7 mouse cellular contexts compared by ENCODE assay signal in genomic region chr6:125230571-125230970, GRCm38 (mm10). TPM values are rescaled to one million over a fixed set of nuclear protein-coding genes. Genes with fewer than 3 reads are reported as not detected.
DNase-seq lines count a peak whose midpoint lies in the region; ATAC-seq and TF ChIP-seq lines count a peak whose summit lies in the region.

No protein-coding gene starts in this region.

- peak overlapping the region; percentile 90; the same call in 1 of the 2 replicates for H3K27ac ChIP-seq in layer of hippocampus, adult 2 months
- H3K27ac ChIP-seq in forebrain, embryonic 14.5 days (ENCODE audit: low read depth, low read length) = no peak overlapping the region
- H3K27ac ChIP-seq in liver, embryonic 14.5 days = no peak overlapping the region
- no peak overlapping the region for H3K27ac ChIP-seq in stomach, postnatal 0 days (replicated peaks)

- no peak for TF ChIP-seq CTCF in layer of hippocampus, adult 2 months (conservative IDR thresholded peaks at IDR 0.05)
- TF ChIP-seq CTCF in liver, embryonic 14.5 days (IDR thresholded peaks at IDR 0.05; ENCODE audit: low read depth) = no peak
- no peak for TF ChIP-seq CTCF in stomach, postnatal 0 days (IDR thresholded peaks at IDR 0.05; ENCODE audit: low read depth)

- no peaks in the 10 kb centered on the region for H3K36me3 ChIP-seq in forebrain, embryonic 14.5 days (ENCODE audit: control insufficient read depth, insufficient read depth, low read length)
- H3K36me3 ChIP-seq in liver, embryonic 14.5 days (replicated peaks; ENCODE audit: control insufficient read depth, insufficient read depth, low read depth) = no peaks in the 10 kb centered on the region
- no peaks in the 10 kb centered on the region for H3K36me3 ChIP-seq in stomach, postnatal 0 days (ENCODE audit: control insufficient read depth, insufficient read depth, low read length)

- no peaks in the 10 kb centered on the region for H3K4me1 ChIP-seq in forebrain, embryonic 14.5 days (ENCODE audit: control insufficient read depth, insufficient read depth, low read length)
- H3K4me1 ChIP-seq in liver, embryonic 14.5 days (replicated peaks; ENCODE audit: control insufficient read depth in 2 of 2, insufficient read depth in 2 of 2, low read length in 1 of 2) = peaks cover 7 to 8% of the 10 kb centered on the region in 2 experiments
- no peaks in the 10 kb centered on the region for H3K4me1 ChIP-seq in stomach, postnatal 0 days (replicated peaks; ENCODE audit: control insufficient read depth, insufficient read depth)

- peak overlapping the region; percentile 9; the same call in 1 of the 2 replicates for H3K9ac ChIP-seq in forebrain, embryonic 14.5 days (ENCODE audit: low read length)
- no peak overlapping the region for H3K9ac ChIP-seq in liver, embryonic 14.5 days (replicated peaks)
- H3K9ac ChIP-seq in stomach, postnatal 0 days (ENCODE audit: low read length) = no peak overlapping the region

- no peak overlapping the region for H3K4me3 ChIP-seq in layer of hippocampus, adult 2 months
- no peak overlapping the region for H3K4me3 ChIP-seq in forebrain, embryonic 14.5 days (ENCODE audit: low read depth, low read length)
- no peak overlapping the region for H3K4me3 ChIP-seq in liver, embryonic 14.5 days (ENCODE audit: insufficient read depth in 1 of 2, low read depth in 2 of 2, low read length in 2 of 2)
- no peak overlapping the region for H3K4me3 ChIP-seq in stomach, postnatal 0 days (ENCODE audit: low read depth, low read length)

- H3K4me2 ChIP-seq in forebrain, embryonic 14.5 days (ENCODE audit: low read length) = peak overlapping the region; percentile 72
- peak overlapping the region; percentile 67 for H3K4me2 ChIP-seq in liver, embryonic 14.5 days (ENCODE audit: low read depth)
- H3K4me2 ChIP-seq in stomach, postnatal 0 days (replicated peaks; ENCODE audit: low read depth) = peak overlapping the region; percentile 88

- WGBS in forebrain, embryonic 14.5 days = 75% methylated on average over 9 of the region's 9 CpGs
- WGBS in liver, embryonic 14.5 days (ENCODE audit: insufficient replicate concordance) = 65% methylated on average over 9 of the region's 9 CpGs
- WGBS in stomach, postnatal 0 days = 63% methylated on average over 9 of the region's 9 CpGs

- no peaks in the 10 kb centered on the region for H3K27me3 ChIP-seq in forebrain, embryonic 14.5 days (replicated peaks; ENCODE audit: control insufficient read depth, insufficient read depth, low read length)
- no peaks in the 10 kb centered on the region for H3K27me3 ChIP-seq in liver, embryonic 14.5 days (ENCODE audit: control insufficient read depth, insufficient read depth, low read length)
- no peaks in the 10 kb centered on the region for H3K27me3 ChIP-seq in stomach, postnatal 0 days (ENCODE audit: control insufficient read depth, insufficient read depth, low read length)

- TF ChIP-seq EP300 in liver, embryonic 14.5 days (IDR thresholded peaks at IDR 0.05; ENCODE audit: low read depth) = no peak
- no peak for TF ChIP-seq EP300 in stomach, postnatal 0 days (optimal IDR thresholded peaks at IDR 0.05)

- no peak for DNase-seq in layer of hippocampus, adult 2 months (ENCODE audit: low spot score in 2 of 2)
- DNase-seq in layer of hippocampus, postnatal 10 days (ENCODE audit: low spot score in 2 of 2) = no peak
- DNase-seq in forebrain, embryonic 14.5 days (ENCODE audit: low spot score) = no peak
- DNase-seq in liver, embryonic 14.5 days (ENCODE audit: low read depth in 3 of 3, low spot score in 3 of 3) = no peak
- no peak for DNase-seq in stomach, postnatal 0 days (ENCODE audit: low spot score)
- DNase-seq in cerebellum, adult 11-12 months = no peak
- no peak for DNase-seq in right cerebral cortex, postnatal 4 days

- H3K9me3 ChIP-seq in forebrain, embryonic 14.5 days (replicated peaks; ENCODE audit: control insufficient read depth, low read length) = no peaks in the 10 kb centered on the region
- no peaks in the 10 kb centered on the region for H3K9me3 ChIP-seq in liver, embryonic 14.5 days (ENCODE audit: control insufficient read depth, low read length)
- H3K9me3 ChIP-seq in stomach, postnatal 0 days (ENCODE audit: control insufficient read depth, low read length) = no peaks in the 10 kb centered on the region

- ATAC-seq in forebrain, embryonic 14.5 days = no peak
- no peak for ATAC-seq in liver, embryonic 14.5 days (ENCODE audit: insufficient read depth)
- no peak for ATAC-seq in stomach, postnatal 0 days (ENCODE audit: low FRiP score, low TSS enrichment)

RNA-seq across cellular contexts. Expression of gene Tapbpl, which starts 1.1 kb away (rescaled TPM):
- 1 to 10 TPM; 3.2 to 4.2 TPM for total RNA-seq in layer of hippocampus, adult 2 months (2021)
- total RNA-seq in layer of hippocampus, postnatal 10 days (2021) = 1 to 10 TPM; 2.9 to 3.0 TPM
- polyA plus RNA-seq in forebrain, embryonic 14.5 days (2014; fragmentation: Nextera tagmentation; extraction: Ambion mirVana) = 1.8 and 2.6 TPM in 2 replicates
- 4.2 and 5.0 TPM in 2 replicates for polyA plus RNA-seq in liver, embryonic 14.5 days (2012; rRNA removed)
- polyA plus RNA-seq in liver, embryonic 14.5 days (2014; fragmentation: Nextera tagmentation; extraction: Ambion mirVana) = 4.1 and 4.2 TPM in 2 replicates
- polyA plus RNA-seq in stomach, postnatal 0 days (2015; fragmentation: Nextera tagmentation; extraction: Ambion mirVana) = 8.5 and 8.6 TPM in 2 replicates

RNA-seq across cellular contexts. Expression of gene Cd27, which starts 6.2 kb away (rescaled TPM):
- total RNA-seq in layer of hippocampus, adult 2 months (2021) = not detected
- total RNA-seq in layer of hippocampus, postnatal 10 days (2021) = not detected
- polyA plus RNA-seq in forebrain, embryonic 14.5 days (2014; fragmentation: Nextera tagmentation; extraction: Ambion mirVana) = 0.24 and 0.37 TPM in 2 replicates
- polyA plus RNA-seq in liver, embryonic 14.5 days (2012; rRNA removed) = 0.68 and 0.91 TPM in 2 replicates
- 0.43 and 0.47 TPM in 2 replicates for polyA plus RNA-seq in liver, embryonic 14.5 days (2014; fragmentation: Nextera tagmentation; extraction: Ambion mirVana)
- polyA plus RNA-seq in stomach, postnatal 0 days (2015; fragmentation: Nextera tagmentation; extraction: Ambion mirVana) = 0.91 and 1.1 TPM in 2 replicates

RNA-seq across cellular contexts. Expression of gene Vamp1, which starts 15.2 kb away (rescaled TPM):
- total RNA-seq in layer of hippocampus, adult 2 months (2021) = 10 to 100 TPM; 83.5 to 83.6 TPM
- 10 to 100 TPM; 26.8 to 27.1 TPM for total RNA-seq in layer of hippocampus, postnatal 10 days (2021)
- 1.7 and 2.7 TPM in 2 replicates for polyA plus RNA-seq in forebrain, embryonic 14.5 days (2014; fragmentation: Nextera tagmentation; extraction: Ambion mirVana)
- polyA plus RNA-seq in liver, embryonic 14.5 days (2012; rRNA removed) = 2.8 and 3.5 TPM in 2 replicates
- polyA plus RNA-seq in liver, embryonic 14.5 days (2014; fragmentation: Nextera tagmentation; extraction: Ambion mirVana) = 0.83 and 0.94 TPM in 2 replicates
- polyA plus RNA-seq in stomach, postnatal 0 days (2015; fragmentation: Nextera tagmentation; extraction: Ambion mirVana) = 3.3 and 3.4 TPM in 2 replicates

RNA-seq across cellular contexts. Expression of gene Mrpl51, which starts 39.0 kb away (rescaled TPM):
- total RNA-seq in layer of hippocampus, adult 2 months (2021) = 10 to 100 TPM; 70.8 to 75.3 TPM
- total RNA-seq in layer of hippocampus, postnatal 10 days (2021) = 10 to 100 TPM; 73.5 to 75.9 TPM
- polyA plus RNA-seq in forebrain, embryonic 14.5 days (2014; fragmentation: Nextera tagmentation; extraction: Ambion mirVana) = 160 and 179 TPM in 2 replicates
- 22.2 and 50.9 TPM in 2 replicates for polyA plus RNA-seq in liver, embryonic 14.5 days (2012; rRNA removed)
- polyA plus RNA-seq in liver, embryonic 14.5 days (2014; fragmentation: Nextera tagmentation; extraction: Ambion mirVana) = 178 and 182 TPM in 2 replicates
- polyA plus RNA-seq in stomach, postnatal 0 days (2015; fragmentation: Nextera tagmentation; extraction: Ambion mirVana) = 196 and 211 TPM in 2 replicates

RNA-seq across cellular contexts. Expression of gene Ncapd2, which starts 39.1 kb away (rescaled TPM):
- 10 to 100 TPM; 24.3 to 28.5 TPM for total RNA-seq in layer of hippocampus, adult 2 months (2021)
- total RNA-seq in layer of hippocampus, postnatal 10 days (2021) = 10 to 100 TPM; 31.8 to 36.1 TPM
- 64.4 and 67.6 TPM in 2 replicates for polyA plus RNA-seq in forebrain, embryonic 14.5 days (2014; fragmentation: Nextera tagmentation; extraction: Ambion mirVana)
- polyA plus RNA-seq in liver, embryonic 14.5 days (2012; rRNA removed) = 108 and 148 TPM in 2 replicates
- 66.8 and 80.4 TPM in 2 replicates for polyA plus RNA-seq in liver, embryonic 14.5 days (2014; fragmentation: Nextera tagmentation; extraction: Ambion mirVana)
- polyA plus RNA-seq in stomach, postnatal 0 days (2015; fragmentation: Nextera tagmentation; extraction: Ambion mirVana) = 15.3 and 16.6 TPM in 2 replicates
